Mouse (Mus musculus) lung, embryonic 16.5 days (tissue): ENCODE results near the gene Tln2. TPM values are rescaled to one million over a fixed set of nuclear protein-coding genes. Genes with fewer than 3 reads are reported as not detected.

Source experiments
- ATAC-seq: fragments of 200-750 bp; cut with Nextera tagmentation; 2 replicates; pipeline ENCODE4 v1.8.0; 2017; ENCODE audit warnings: low read depth, mild to moderate bottlenecking, moderate library complexity
- H3K27ac ChIP-seq: fragments of 300-500 bp; sonication (generic); 2 replicates; pipeline ENCODE4 v1.5.1; 2014; ENCODE audit warnings: mild to moderate bottlenecking, control low read depth, low read length
- H3K27me3 ChIP-seq: fragments of 300-500 bp; sonication (generic); 2 replicates; pipeline ENCODE4 v1.6.1; 2014; ENCODE audit warnings: low read depth, low read length, mixed read lengths; ENCODE audit not compliant: control insufficient read depth, insufficient read depth
- H3K36me3 ChIP-seq: fragments of 300-500 bp; sonication (generic); 2 replicates; pipeline ENCODE4 v1.6.1; 2014; ENCODE audit warnings: low read length; ENCODE audit not compliant: control insufficient read depth, insufficient read depth
- H3K4me1 ChIP-seq: fragments of 300-500 bp; sonication (generic); replicated peaks from 2 replicates; pipeline ENCODE4 v1.6.1; 2014; ENCODE audit warnings: low read length, mixed read lengths; ENCODE audit not compliant: control insufficient read depth, insufficient read depth
- H3K4me2 ChIP-seq: fragments of 300-500 bp; sonication (generic); 2 replicates; pipeline ENCODE4 v1.6.1; 2014; ENCODE audit warnings: low read depth, low read length, control low read depth
- H3K4me3 ChIP-seq: fragments of 300-500 bp; sonication (generic); 2 replicates; pipeline ENCODE4 v1.5.1; 2014; ENCODE audit warnings: mild to moderate bottlenecking, low read length, control low read depth
- H3K9ac ChIP-seq: fragments of 300-500 bp; sonication (generic); 2 replicates; pipeline ENCODE4 v1.6.1; 2014; ENCODE audit warnings: low read length, control low read depth
- H3K9me3 ChIP-seq: fragments of 300-500 bp; sonication (generic); 2 replicates; pipeline ENCODE4 v1.6.1; 2016; ENCODE audit warnings: low read length; ENCODE audit not compliant: control insufficient read depth
- WGBS: fragments of 180-500 bp; shearing (Covaris S2); extraction: QIAGEN DNeasy Blood & Tissue Kit; methylation state at CpG from one replicate; pipeline ENCODE4 v1.1.7; 2014; 5-methylcytosine and 5-hydroxymethylcytosine counted together
- polyA plus RNA-seq: library from polyadenylated mRNA; unstranded; fragments of >200 nt; fragmentation: Nextera tagmentation; extraction: Ambion mirVana; gene quantifications from 2 replicates; pipeline ENCODE4 v1.2.1, GENCODE M21; 2015

Tln2 gene
- polyA plus RNA-seq, 1 experiment from 2014 or later = 9.9 TPM

- Histone ChIP-seq H3K36me3 (no peaks in the 10 kb centered on the region), H3K4me3 (no peak overlapping the region), H3K9ac (no peak overlapping the region), H3K27me3 (no peaks in the 10 kb centered on the region), H3K4me1 (no peaks in the 10 kb centered on the region), H3K27ac (no peak overlapping the region; the same call in 1 of the 2 replicates), H3K4me2 (no peak overlapping the region), H3K9me3 (0 out of 2 replicates have a peak, but pooled peaks cover 3% of the 10 kb centered on the region)
- no peak for ATAC-seq
- WGBS = 68% methylated on average over 5 of the region's 5 CpGs
These were observed 33.2 kb upstream of the Tln2 start for GRCm38 (mm10) chr9:67592726-67593125.

- Histone ChIP-seq H3K36me3 (no peaks in the 10 kb centered on the region), H3K4me3 (no peak overlapping the region), H3K4me2 (no peak overlapping the region), H3K9me3 (no peaks in the 10 kb centered on the region), H3K9ac (no peak overlapping the region), H3K4me1 (peaks cover 12% of the 10 kb centered on the region), H3K27ac (0 out of 2 replicates have a peak overlapping the region, but pooled peaks have one; percentile 17), H3K27me3 (no peaks in the 10 kb centered on the region)
- ATAC-seq = no peak
- WGBS = 83% methylated on average over 3 of the region's 3 CpGs
These were observed 27.6 kb upstream of the Tln2 start for GRCm38 (mm10) chr9:67587111-67587510.

- 0 out of 2 replicates have a peak overlapping the region, but pooled peaks have one; percentile 17 for H3K27ac ChIP-seq
- no peaks in the 10 kb centered on the region for H3K27me3 ChIP-seq
- H3K4me2 ChIP-seq = no peak overlapping the region
- H3K9ac ChIP-seq = no peak overlapping the region
- peaks cover 12% of the 10 kb centered on the region for H3K4me1 ChIP-seq
- no peaks in the 10 kb centered on the region for H3K9me3 ChIP-seq
- H3K4me3 ChIP-seq = no peak overlapping the region
- H3K36me3 ChIP-seq = no peaks in the 10 kb centered on the region
- peak; percentile 74 for ATAC-seq
- WGBS = 41% methylated on average over 1 of the region's 1 CpGs
These were observed 27.0 kb upstream of the Tln2 start for GRCm38 (mm10) chr9:67586489-67586888.

- Histone ChIP-seq H3K4me1 (peaks cover 12% of the 10 kb centered on the region), H3K9ac (no peak overlapping the region), H3K36me3 (no peaks in the 10 kb centered on the region), H3K4me2 (no peak overlapping the region), H3K4me3 (no peak overlapping the region), H3K27me3 (no peaks in the 10 kb centered on the region), H3K27ac (no peak overlapping the region; the same call in none of the 2 replicates), H3K9me3 (no peaks in the 10 kb centered on the region)
- WGBS = 64% methylated on average over 10 of the region's 10 CpGs
- ATAC-seq = peak; percentile 79
These were observed 25.4 kb upstream of the Tln2 start for GRCm38 (mm10) chr9:67584871-67585270.

- WGBS = 71% methylated on average over 10 of the region's 10 CpGs
- no peak for ATAC-seq
- no peaks in the 10 kb centered on the region for H3K27me3 ChIP-seq
- peaks cover 9% of the 10 kb centered on the region for H3K4me1 ChIP-seq
- no peak overlapping the region for H3K4me3 ChIP-seq
- H3K4me2 ChIP-seq = no peak overlapping the region
- H3K36me3 ChIP-seq = no peaks in the 10 kb centered on the region
- H3K27ac ChIP-seq = no peak overlapping the region
- H3K9me3 ChIP-seq = no peaks in the 10 kb centered on the region
- no peak overlapping the region for H3K9ac ChIP-seq
These were observed 22.2 kb upstream of the Tln2 start for GRCm38 (mm10) chr9:67581581-67582280.

- Histone ChIP-seq H3K27ac (no peak overlapping the region), H3K9me3 (no peaks in the 10 kb centered on the region), H3K4me2 (no peak overlapping the region), H3K36me3 (no peaks in the 10 kb centered on the region), H3K4me1 (0 out of 2 replicates have a peak, but pooled peaks cover 3% of the 10 kb centered on the region), H3K27me3 (no peaks in the 10 kb centered on the region), H3K9ac (no peak overlapping the region), H3K4me3 (no peak overlapping the region)
- ATAC-seq = no peak
- 72% methylated on average over 1 of the region's 1 CpGs for WGBS
These were observed 20.0 kb upstream of the Tln2 start for GRCm38 (mm10) chr9:67579541-67579940.

GRCm38 (mm10) chr9:67574721-67575248 is 15.3 kb upstream of the Tln2 start:
- H3K9me3 ChIP-seq = no peaks in the 10 kb centered on the region
- no peak overlapping the region for H3K4me3 ChIP-seq
- no peak for ATAC-seq
- H3K36me3 ChIP-seq = no peaks in the 10 kb centered on the region
- peaks cover 14% of the 10 kb centered on the region for H3K4me1 ChIP-seq
- H3K27me3 ChIP-seq = no peaks in the 10 kb centered on the region
- H3K4me2 ChIP-seq = no peak overlapping the region
- H3K9ac ChIP-seq = no peak overlapping the region
- WGBS = 72% methylated on average over 7 of the region's 7 CpGs
- H3K27ac ChIP-seq = no peak overlapping the region

GRCm38 (mm10) chr9:67573683-67573979 is 14.1 kb upstream of the Tln2 start:
- 37% methylated on average over 3 of the region's 3 CpGs for WGBS
- ATAC-seq = peak; percentile 37; the same call in 1 of the 2 replicates
- Histone ChIP-seq H3K4me1 (peaks cover 14% of the 10 kb centered on the region), H3K27ac (no peak overlapping the region), H3K27me3 (no peaks in the 10 kb centered on the region), H3K9ac (no peak overlapping the region), H3K4me3 (no peak overlapping the region), H3K9me3 (no peaks in the 10 kb centered on the region), H3K36me3 (no peaks in the 10 kb centered on the region), H3K4me2 (no peak overlapping the region)

- WGBS = 47% methylated on average over 10 of the region's 10 CpGs
- peaks cover 14% of the 10 kb centered on the region for H3K4me1 ChIP-seq
- no peak overlapping the region for H3K27ac ChIP-seq
- H3K36me3 ChIP-seq = no peaks in the 10 kb centered on the region
- H3K9ac ChIP-seq = no peak overlapping the region
- ATAC-seq = 0 out of 2 replicates have a peak, but pooled peaks have one; percentile 27
- H3K4me3 ChIP-seq = no peak overlapping the region
- H3K4me2 ChIP-seq = no peak overlapping the region
- H3K27me3 ChIP-seq = no peaks in the 10 kb centered on the region
- H3K9me3 ChIP-seq = no peaks in the 10 kb centered on the region
These were observed 13.5 kb upstream of the Tln2 start for GRCm38 (mm10) chr9:67572790-67573682.
